21 mouse cellular contexts compared by ENCODE assay signal in the genomic region with DNA sequence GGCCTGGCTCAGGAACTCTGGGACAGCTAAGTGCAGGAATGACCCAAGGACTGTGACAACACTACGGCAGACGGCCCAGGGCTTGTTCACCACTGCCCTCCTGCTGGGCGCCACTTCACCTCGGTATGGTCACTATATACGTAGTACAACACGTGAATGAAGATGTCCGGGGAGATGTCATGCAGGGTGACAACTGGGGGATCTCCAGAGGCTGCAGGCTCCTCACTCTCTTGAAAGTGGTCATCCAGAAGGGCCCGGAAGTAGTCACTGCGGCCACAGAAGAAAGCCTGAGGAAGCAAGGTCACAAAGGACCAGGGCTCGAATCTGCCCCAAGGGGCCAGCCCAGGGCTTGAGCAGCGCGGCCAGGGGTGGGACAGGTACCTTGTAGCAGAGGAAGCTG. TPM values are rescaled to one million over a fixed set of nuclear protein-coding genes. Genes with fewer than 3 reads are reported as not detected.
"Had no signal": no experiment of that assay in that cellular context is flagged by ENCODE, and none has a peak within 500 bp of the region (broad histone marks: within the 10 kb centered on the region; RNA-seq: fewer than 3 reads in every experiment).

No protein-coding gene starts in this region.

- DNase-seq: kidney, adult 18-20 months; kidney, adult 9 months; kidney, postnatal 25 days; layer of hippocampus, adult 9-11 months; lung, postnatal 4 days; retina, postnatal 1 day; right cerebral cortex, postnatal 25 days; spleen, adult 18-20 months; thymus, postnatal 25 days had no signal

- H3K4me2 ChIP-seq: intestine, embryonic 15.5 days; midbrain, embryonic 13.5 days; neural tube, embryonic 13.5 days; stomach, embryonic 15.5 days had no signal

- H3K9me3 ChIP-seq: intestine, embryonic 15.5 days; midbrain, embryonic 10.5 days; midbrain, embryonic 13.5 days; neural tube, embryonic 13.5 days; stomach, embryonic 15.5 days had no signal

- H3K4me3 ChIP-seq: intestine, embryonic 15.5 days; layer of hippocampus, adult 2 months; left cerebral cortex, adult 2 months; midbrain, embryonic 10.5 days; midbrain, embryonic 13.5 days; myocyte; neural tube, embryonic 13.5 days; stomach, embryonic 15.5 days had no signal

- H3K27ac ChIP-seq: intestine, embryonic 15.5 days; kidney, postnatal 0 days; layer of hippocampus, adult 2 months; left cerebral cortex, adult 2 months; midbrain, embryonic 10.5 days; midbrain, embryonic 13.5 days; neural tube, embryonic 13.5 days; stomach, embryonic 15.5 days had no signal

- H3K9ac ChIP-seq: intestine, embryonic 15.5 days; liver, embryonic 14.5 days; midbrain, embryonic 13.5 days; neural tube, embryonic 13.5 days; stomach, embryonic 15.5 days had no signal

- ATAC-seq: intestine, embryonic 15.5 days; midbrain, embryonic 13.5 days; midbrain, embryonic 16.5 days had no signal

- H3K27me3 ChIP-seq: intestine, embryonic 15.5 days; midbrain, embryonic 13.5 days; neural tube, embryonic 13.5 days; stomach, embryonic 15.5 days had no signal

RNA-seq across cellular contexts. Expression of gene Podxl2, which starts 36.8 kb away (rescaled TPM):
- total RNA-seq: monocyte, adult 5-6 weeks had no signal
